Mouse (Mus musculus) cerebellum, adult 2 months (tissue): ENCODE results near the gene Vps51. TPM values are rescaled to one million over a fixed set of nuclear protein-coding genes. Genes with fewer than 3 reads are reported as not detected.
"Not testable (repeated sequence)": the region's sequence is repeated elsewhere in the genome, so short reads cannot be mapped to it uniquely, and the experiment has no call there.

ENCODE experiments used
- DNase-seq, 2 experiments: peaks; one replicate each; pipeline ENCODE4 v3.0.0; 2021
- H3K27ac ChIP-seq: fragments of 200-500 bp; 2 replicates; pipeline ENCODE4 v1.5.1; 2012; ENCODE audit warnings: low read length, control low read depth, inconsistent platforms; ENCODE audit not compliant: insufficient read depth
- H3K27me3 ChIP-seq: fragments of 200-500 bp; 2 replicates; pipeline ENCODE4 v1.6.1; 2012; ENCODE audit warnings: inconsistent platforms, mild to moderate bottlenecking, low read length, moderate library complexity; ENCODE audit not compliant: control insufficient read depth, insufficient read depth
- H3K4me1 ChIP-seq: fragments of 200-500 bp; 2 replicates; pipeline ENCODE4 v1.6.1; 2011; ENCODE audit warnings: low read length; ENCODE audit not compliant: control insufficient read depth, insufficient read depth
- H3K4me3 ChIP-seq: fragments of 200-500 bp; replicated peaks from 2 replicates; pipeline ENCODE3; 2011; ENCODE audit warnings: mild to moderate bottlenecking, low read depth, low read length, control low read depth; ENCODE audit not compliant: insufficient read depth
- CTCF ChIP-seq: fragments of 200-500 bp; IDR thresholded peaks from 2 replicates; pipeline ENCODE4 v1.5.1; 2011; ENCODE audit warnings: low read depth, mild to moderate bottlenecking, control low read depth, low read length, moderate library complexity, borderline replicate concordance; ENCODE audit not compliant: insufficient read depth
- POLR2A ChIP-seq: fragments of 200-500 bp; IDR thresholded peaks from 2 replicates; pipeline ENCODE4 v1.6.1; 2011; ENCODE audit warnings: low read length, control low read depth, borderline replicate concordance; ENCODE audit not compliant: insufficient read depth
- WGBS: fragments of 180-500 bp; shearing (Covaris S2); methylation state at CpG from one replicate; pipeline ENCODE4 v1.1.7; 2018; 5-methylcytosine and 5-hydroxymethylcytosine counted together
- polyA plus RNA-seq: library from polyadenylated mRNA; depleted of rRNA; stranded (reverse); fragments of >200 nt; gene quantifications from 2 replicates; pipeline ENCODE4 v1.2.3, GENCODE M21; 2012

The Vps51 gene
- polyA plus RNA-seq, 1 experiment = 108 TPM

- Histone ChIP-seq H3K27me3 (no peaks in the 10 kb centered on the region), H3K4me3 (no peak overlapping the region), H3K27ac (no peak overlapping the region), H3K4me1 (peaks cover 4% of the 10 kb centered on the region)
- DNase-seq = no peak
- no peak for TF ChIP-seq POLR2A
- no peak for TF ChIP-seq CTCF
- WGBS = 78% methylated on average over 5 of the region's 5 CpGs
Measured at GRCm38 (mm10) chr19:6054296-6054695, 22.7 kb downstream of the Vps51 start.

- DNase-seq = no peak
- H3K4me3 ChIP-seq = no peak overlapping the region
- 71% methylated on average over 7 of the region's 7 CpGs for WGBS
- H3K27ac ChIP-seq = no peak overlapping the region
- H3K27me3 ChIP-seq = no peaks in the 10 kb centered on the region
- TF ChIP-seq POLR2A = no peak
- TF ChIP-seq CTCF = no peak
- no peaks in the 10 kb centered on the region; the same call in 1 of the 2 replicates for H3K4me1 ChIP-seq
Measured at GRCm38 (mm10) chr19:6052516-6052915, 24.5 kb downstream of the Vps51 start.

GRCm38 (mm10) chr19:6048681-6049410 lies 28.2 kb downstream of the Vps51 start:
- no peak overlapping the region for H3K4me3 ChIP-seq
- H3K27ac ChIP-seq = no peak overlapping the region
- no peak for DNase-seq
- H3K27me3 ChIP-seq = no peaks in the 10 kb centered on the region
- WGBS = 85% methylated on average over 11 of the region's 11 CpGs
- H3K4me1 ChIP-seq = no peaks in the 10 kb centered on the region; the same call in 1 of the 2 replicates
- no peak for TF ChIP-seq CTCF
- TF ChIP-seq POLR2A = no peak

GRCm38 (mm10) chr19:6047899-6048166 lies 29.2 kb downstream of the Vps51 start:
- Histone ChIP-seq H3K4me3 (peak overlapping the region; percentile 87), H3K27ac (no peak overlapping the region), H3K4me1 (no peaks in the 10 kb centered on the region; the same call in 1 of the 2 replicates), H3K27me3 (no peaks in the 10 kb centered on the region)
- 67% methylated on average over 8 of the region's 8 CpGs for WGBS
- TF ChIP-seq CTCF (no peak), POLR2A (no peak)
- peak in 1 of 2 experiments; percentile 27 for DNase-seq

- DNase-seq = no peak
- 1% methylated on average over 41 of the region's 44 CpGs for WGBS
- no peak for TF ChIP-seq POLR2A
- no peaks in the 10 kb centered on the region for H3K27me3 ChIP-seq
- peak overlapping the region; percentile 87 for H3K4me3 ChIP-seq
- H3K4me1 ChIP-seq = no peaks in the 10 kb centered on the region; the same call in 1 of the 2 replicates
- peak overlapping the region; percentile 64; the same call in 1 of the 2 replicates for H3K27ac ChIP-seq
Measured at GRCm38 (mm10) chr19:6047154-6047898, 29.7 kb downstream of the Vps51 start.

- no peaks in the 10 kb centered on the region; the same call in 1 of the 2 replicates for H3K4me1 ChIP-seq
- no peaks in the 10 kb centered on the region for H3K27me3 ChIP-seq
- WGBS = under 1% methylated on average over 65 of the region's 65 CpGs
- TF ChIP-seq CTCF (no peak), POLR2A (peak; percentile 78)
- H3K4me3 ChIP-seq = peak within 1 kb of the TSS; percentile 87
- peak within 1 kb of the TSS; percentile 96 for H3K27ac ChIP-seq
- peak; percentile 94 to 96 for DNase-seq
Measured at GRCm38 (mm10) chr19:6046294-6047153, 30.5 kb downstream of the Vps51 start, which contains the start of gene Syvn1. Syvn1 (plus strand) TSS chr19:6046576.

GRCm38 (mm10) chr19:6045366-6046293 lies 31.4 kb downstream of the Vps51 start:
- Histone ChIP-seq H3K4me1 (no peaks in the 10 kb centered on the region), H3K4me3 (peak overlapping the region; percentile 87), H3K27me3 (no peaks in the 10 kb centered on the region), H3K27ac (peak overlapping the region; percentile 92)
- 9% methylated on average over 20 of the region's 20 CpGs for WGBS
- no peak for DNase-seq
- TF ChIP-seq POLR2A (no peak), CTCF (no peak)

GRCm38 (mm10) chr19:6044102-6044501 lies 32.9 kb downstream of the Vps51 start:
- not testable (repeated sequence) for DNase-seq, H3K4me1 ChIP-seq
- WGBS = 41% methylated on average over 4 of the region's 4 CpGs

More at GRCm38 (mm10) chr19:6044102-6044501, 32.9 kb downstream of the Vps51 start:
- not testable (repeated sequence) for H3K27ac ChIP-seq, H3K27me3 ChIP-seq, H3K4me3 ChIP-seq
